Mouse (Mus musculus) embryonic facial prominence, embryonic 11.5 days (tissue): ENCODE measurements around the gene Slc25a17. TPM values are rescaled to one million over a fixed set of nuclear protein-coding genes. Genes with fewer than 3 reads are reported as not detected.

Experiments
- ATAC-seq: fragments of 200-750 bp; cut with Nextera tagmentation; replicated peaks from 2 replicates; pipeline ENCODE4 v1.8.0; 2017; ENCODE audit warnings: low read depth; ENCODE audit not compliant: insufficient number of reproducible peaks, low FRiP score, low TSS enrichment
- DNase-seq: peaks from one replicate; pipeline ENCODE4 v3.0.0-alpha.2; 2015; ENCODE audit warnings: low spot score
- H3K27ac ChIP-seq: fragments of 300-500 bp; sonication (generic); replicated peaks from 2 replicates; pipeline ENCODE4 v1.5.1; 2014; ENCODE audit warnings: mild to moderate bottlenecking, low read depth, low read length, control low read depth
- H3K27me3 ChIP-seq: fragments of 300-500 bp; sonication (generic); 2 replicates; pipeline ENCODE4 v1.6.1; 2014; ENCODE audit warnings: mild to moderate bottlenecking, low read length, moderate library complexity, mixed read lengths; ENCODE audit not compliant: control insufficient read depth, insufficient read depth
- H3K36me3 ChIP-seq: fragments of 300-500 bp; sonication (generic); replicated peaks from 2 replicates; pipeline ENCODE4 v1.6.1; 2014; ENCODE audit warnings: low read depth, mild to moderate bottlenecking, low read length, moderate library complexity, mixed read lengths; ENCODE audit not compliant: control insufficient read depth, insufficient read depth
- H3K4me1 ChIP-seq: fragments of 300-500 bp; sonication (generic); 2 replicates; pipeline ENCODE4 v1.6.1; 2014; ENCODE audit warnings: low read length, mixed read lengths; ENCODE audit not compliant: control insufficient read depth, insufficient read depth
- H3K4me2 ChIP-seq: fragments of 300-500 bp; sonication (generic); 2 replicates; pipeline ENCODE4 v1.6.1; 2014; ENCODE audit warnings: low read depth, mild to moderate bottlenecking, control low read depth, low read length, moderate library complexity
- H3K4me3 ChIP-seq: fragments of 300-500 bp; sonication (generic); 2 replicates; pipeline ENCODE4 v1.5.1; 2014; ENCODE audit warnings: low read depth, low read length, control low read depth
- H3K9ac ChIP-seq: fragments of 300-500 bp; sonication (generic); replicated peaks from 2 replicates; pipeline ENCODE4 v1.6.1; 2014; ENCODE audit warnings: mild to moderate bottlenecking, control low read depth, low read length
- H3K9me3 ChIP-seq: fragments of 300-500 bp; sonication (generic); replicated peaks from 2 replicates; pipeline ENCODE4 v1.6.1; 2016; ENCODE audit warnings: mild to moderate bottlenecking, low read length, inconsistent platforms, mixed read lengths; ENCODE audit not compliant: control insufficient read depth
- WGBS: fragments of 180-500 bp; shearing (Covaris S2); extraction: QIAGEN DNeasy Blood & Tissue Kit; methylation state at CpG from one replicate; pipeline ENCODE4 v1.1.7; 2014; 5-methylcytosine and 5-hydroxymethylcytosine counted together
- polyA plus RNA-seq: library from polyadenylated mRNA; unstranded; fragments of >200 nt; fragmentation: Nextera tagmentation; extraction: Ambion mirVana; gene quantifications from 2 replicates; pipeline ENCODE4 v1.2.1, GENCODE M21; 2014

Gene Slc25a17
- polyA plus RNA-seq, 1 experiment from 2014 or later, result 125 TPM

DNA sequence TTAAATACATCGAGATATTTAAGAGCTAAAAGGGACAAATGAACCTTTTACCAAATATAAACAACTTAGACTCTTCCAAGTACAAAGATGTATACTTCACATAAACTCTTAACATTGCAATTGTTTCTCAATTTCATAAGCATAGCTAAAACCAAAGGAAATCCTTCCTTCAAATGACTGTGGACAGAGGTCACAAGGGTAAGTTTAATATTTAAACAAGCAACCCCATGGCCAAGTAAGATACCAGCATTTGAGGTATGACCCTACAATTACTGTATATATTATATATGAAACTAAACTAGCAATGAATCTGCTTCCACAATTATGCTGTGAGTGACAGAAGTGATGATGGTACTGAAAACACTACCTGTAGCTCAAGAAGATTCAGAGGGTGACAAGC is 3.7 kb upstream of the Slc25a17 start:
- ATAC-seq (no peak), DNase-seq (no peak)
- no peak overlapping the region for H3K9ac ChIP-seq
- no peaks in the 10 kb centered on the region for H3K9me3 ChIP-seq
- H3K36me3 ChIP-seq, result peaks cover 4% of the 10 kb centered on the region; the same call in 1 of the 2 replicates
- 91% methylated on average over 1 of the region's 1 CpGs for WGBS
- no peak overlapping the region for H3K4me2 ChIP-seq
- H3K4me1 ChIP-seq, result no peaks in the 10 kb centered on the region
- no peak overlapping the region for H3K27ac ChIP-seq
- no peaks in the 10 kb centered on the region for H3K27me3 ChIP-seq
- no peak overlapping the region for H3K4me3 ChIP-seq

- H3K36me3 ChIP-seq, result no peaks in the 10 kb centered on the region
- 88% methylated on average over 1 of the region's 1 CpGs for WGBS
Observed at GRCm38 (mm10) chr15:81362501-81362900, 1.9 kb upstream of the Slc25a17 start.

GRCm38 (mm10) chr15:81361417-81362015 is 904 bp upstream of the Slc25a17 start:
- no peaks in the 10 kb centered on the region for H3K36me3 ChIP-seq
- H3K4me3 ChIP-seq, result no peak overlapping the region
- no peaks in the 10 kb centered on the region for H3K9me3 ChIP-seq
- ATAC-seq (no peak), DNase-seq (no peak)
- H3K9ac ChIP-seq, result no peak overlapping the region
- H3K4me2 ChIP-seq, result no peak overlapping the region
- 51% methylated on average over 10 of the region's 10 CpGs for WGBS
- no peaks in the 10 kb centered on the region for H3K4me1 ChIP-seq
- H3K27ac ChIP-seq, result no peak overlapping the region
- no peaks in the 10 kb centered on the region for H3K27me3 ChIP-seq

More at GRCm38 (mm10) chr15:81362501-81362900, 1.9 kb upstream of the Slc25a17 start:
- no peak for ATAC-seq
- no peak overlapping the region for H3K4me2 ChIP-seq
- H3K9ac ChIP-seq, result no peak overlapping the region
- no peak overlapping the region for H3K27ac ChIP-seq
- no peaks in the 10 kb centered on the region for H3K9me3 ChIP-seq
- no peaks in the 10 kb centered on the region for H3K27me3 ChIP-seq
- no peaks in the 10 kb centered on the region for H3K4me1 ChIP-seq
- H3K4me3 ChIP-seq, result no peak overlapping the region
- DNase-seq, result no peak

GRCm38 (mm10) chr15:81361022-81361404 is 401 bp upstream of the Slc25a17 start:
- Histone ChIP-seq H3K4me1 (no peaks in the 10 kb centered on the region), H3K27me3 (no peaks in the 10 kb centered on the region), H3K4me2 (peak overlapping the region; percentile 51), H3K9ac (no peak overlapping the region), H3K9me3 (no peaks in the 10 kb centered on the region), H3K27ac (no peak overlapping the region), H3K36me3 (no peaks in the 10 kb centered on the region), H3K4me3 (peak overlapping the region; percentile 44)
- 33% methylated on average over 6 of the region's 6 CpGs for WGBS
- DNase-seq (no peak), ATAC-seq (peak; percentile 70)

- H3K9me3 ChIP-seq, result no peaks in the 10 kb centered on the region
- H3K4me3 ChIP-seq, result no peak overlapping the region
- no peaks in the 10 kb centered on the region for H3K27me3 ChIP-seq
- H3K36me3 ChIP-seq, result no peaks in the 10 kb centered on the region
- H3K27ac ChIP-seq, result no peak overlapping the region
- DNase-seq (no peak), ATAC-seq (no peak)
- no peaks in the 10 kb centered on the region for H3K4me1 ChIP-seq
- H3K9ac ChIP-seq, result no peak overlapping the region
- no peak overlapping the region for H3K4me2 ChIP-seq
- 91% methylated on average over 5 of the region's 5 CpGs for WGBS
Observed at GRCm38 (mm10) chr15:81359421-81359820, 1.2 kb downstream of the Slc25a17 start.

- no peak for ATAC-seq
- H3K4me3 ChIP-seq, result no peak overlapping the region
- no peaks in the 10 kb centered on the region for H3K27me3 ChIP-seq
- H3K9ac ChIP-seq, result no peak overlapping the region
- H3K27ac ChIP-seq, result no peak overlapping the region
- no peaks in the 10 kb centered on the region for H3K9me3 ChIP-seq
- WGBS, result 86% methylated on average over 3 of the region's 3 CpGs
- no peaks in the 10 kb centered on the region for H3K36me3 ChIP-seq
- no peak for DNase-seq
- no peaks in the 10 kb centered on the region for H3K4me1 ChIP-seq
- no peak overlapping the region for H3K4me2 ChIP-seq
Observed at GRCm38 (mm10) chr15:81358943-81359342, 1.7 kb downstream of the Slc25a17 start.

DNA sequence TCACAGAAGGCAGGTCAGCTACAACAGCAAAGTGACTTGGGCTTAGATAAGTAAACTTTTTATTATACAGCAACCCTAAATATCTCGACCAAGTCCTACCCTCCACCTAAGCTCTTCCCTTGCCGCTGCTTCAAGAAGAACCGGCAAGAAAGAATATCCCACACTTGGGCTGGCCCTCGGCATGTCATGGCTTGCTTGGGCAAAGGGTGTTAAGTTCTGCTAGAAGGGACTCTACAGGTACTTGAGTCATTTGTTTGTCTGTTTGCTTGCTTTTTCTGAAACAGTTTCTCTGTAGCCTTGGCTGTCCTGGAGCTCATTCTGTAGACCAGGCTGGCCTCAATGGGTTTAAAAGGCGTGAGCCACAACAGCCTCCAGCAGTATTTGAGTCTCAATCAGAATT is 3.7 kb downstream of the Slc25a17 start:
- ATAC-seq, result no peak
- Histone ChIP-seq H3K4me3 (no peak overlapping the region), H3K27ac (no peak overlapping the region), H3K9me3 (no peaks in the 10 kb centered on the region), H3K36me3 (no peaks in the 10 kb centered on the region), H3K9ac (no peak overlapping the region), H3K4me2 (no peak overlapping the region), H3K27me3 (no peaks in the 10 kb centered on the region), H3K4me1 (no peaks in the 10 kb centered on the region)
- WGBS, result 55% methylated on average over 5 of the region's 5 CpGs
- DNase-seq, result no peak

DNA sequence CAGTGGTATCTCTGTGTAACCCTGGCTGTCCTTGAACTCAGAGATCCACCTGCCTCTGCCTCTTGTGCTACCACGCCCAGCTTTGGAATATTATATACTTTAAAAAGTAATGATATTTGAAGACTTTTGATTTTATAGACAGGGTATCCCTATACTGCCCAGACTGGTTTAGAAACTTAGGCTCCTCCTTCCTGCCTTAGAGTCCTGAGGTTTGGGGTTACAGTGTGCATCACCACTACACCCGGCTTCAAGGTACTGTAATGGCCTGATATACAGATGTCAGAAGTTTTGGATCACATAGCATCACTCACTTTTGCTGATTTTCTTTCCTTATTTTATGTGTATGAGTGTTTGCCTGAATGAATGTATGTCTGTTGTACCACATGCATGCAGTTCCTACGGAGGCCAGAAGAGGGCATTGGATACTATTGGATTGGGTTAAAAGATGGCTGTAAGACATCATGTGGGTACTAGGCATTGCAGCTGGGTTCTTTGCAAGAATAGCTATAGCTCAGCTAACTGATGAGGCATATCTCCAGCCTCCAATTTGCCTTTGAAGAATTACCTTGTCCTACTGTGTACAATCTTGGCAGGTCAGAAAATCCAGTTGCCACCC is 5.4 kb downstream of the Slc25a17 start:
- no peak overlapping the region for H3K4me2 ChIP-seq
- no peak overlapping the region for H3K27ac ChIP-seq
- DNase-seq (peak; percentile 61), ATAC-seq (no peak)
- no peak overlapping the region for H3K4me3 ChIP-seq
- no peaks in the 10 kb centered on the region for H3K36me3 ChIP-seq
- H3K27me3 ChIP-seq, result no peaks in the 10 kb centered on the region
- no peak overlapping the region for H3K9ac ChIP-seq
- WGBS, result 53% methylated on average over 3 of the region's 3 CpGs
- H3K9me3 ChIP-seq, result no peaks in the 10 kb centered on the region
- H3K4me1 ChIP-seq, result no peaks in the 10 kb centered on the region
